Mouse (Mus musculus) ES-Bruce4 (cell line): ENCODE measurements at regions not wholly inside any gene's neighbourhood (a gene's known extent, or its start where the extent isn't known, plus 50 kb on each side); places are given as distances from the start of the nearest gene placed in this dataset.
A peak's percentile ranks its signal among the peaks of the same experiment; 100 is the strongest.

ENCODE experiments used
- CTCF ChIP-seq: IDR thresholded peaks from one replicate; pipeline ENCODE4 v1.8.1; 2011; ENCODE audit warnings: low read depth, low read length
- EP300 ChIP-seq: IDR thresholded peaks from 2 replicates; pipeline ENCODE4 v1.6.1; 2011; ENCODE audit warnings: low read depth, low read length; ENCODE audit not compliant: insufficient read depth

GRCm38 (mm10) chr5:132923365-132923764 is 380.2 kb upstream of the Auts2 start:
- TF ChIP-seq CTCF (no peak), EP300 (peak; percentile 84)
